Mouse (Mus musculus): ENCODE data around the gene Zdhhc14.
"Not testable (repeated sequence)": the region's sequence is repeated elsewhere in the genome, so short reads cannot be mapped to it uniquely, and the experiment has no call there.

Gene Zdhhc14

GRCm38 (mm10) chr17:5606151-5606591 lies 113.8 kb downstream of the Zdhhc14 start:
- DNase-seq (ENCODE audit: low spot score in 2 of 2), result no peak

- no peak for DNase-seq (ENCODE audit: low spot score in 2 of 2)
Measured at GRCm38 (mm10) chr17:5607352-5607751, 115.0 kb downstream of the Zdhhc14 start.

- DNase-seq (ENCODE audit: low spot score in 2 of 2), result no peak
Measured at GRCm38 (mm10) chr17:5609875-5610552, 117.7 kb downstream of the Zdhhc14 start.

DNA sequence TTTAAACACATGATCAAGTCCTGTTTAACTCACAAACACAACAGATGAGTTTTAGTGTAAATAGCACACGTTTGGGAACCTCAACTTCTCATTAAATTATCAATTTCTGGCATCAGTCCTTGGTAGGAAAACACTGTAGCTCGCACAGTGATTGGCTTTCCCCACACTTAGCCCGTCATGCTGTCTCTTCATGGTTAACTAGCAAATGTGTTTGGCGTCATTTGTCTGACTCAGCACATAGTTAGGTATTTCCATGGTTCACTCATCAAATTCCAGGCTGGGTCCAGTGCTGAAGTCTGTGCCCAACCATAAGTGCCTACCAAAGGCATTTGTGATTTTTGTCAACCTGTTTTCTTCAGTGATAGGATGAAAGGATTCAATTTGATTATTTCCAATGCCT lies 119.9 kb downstream of the Zdhhc14 start:
- no peak for DNase-seq (ENCODE audit: low spot score in 2 of 2)

- DNase-seq (ENCODE audit: low spot score in 2 of 2), result peak in 1 of 2 experiments; percentile 35
Measured at GRCm38 (mm10) chr17:5614771-5615318, 122.5 kb downstream of the Zdhhc14 start.

DNA sequence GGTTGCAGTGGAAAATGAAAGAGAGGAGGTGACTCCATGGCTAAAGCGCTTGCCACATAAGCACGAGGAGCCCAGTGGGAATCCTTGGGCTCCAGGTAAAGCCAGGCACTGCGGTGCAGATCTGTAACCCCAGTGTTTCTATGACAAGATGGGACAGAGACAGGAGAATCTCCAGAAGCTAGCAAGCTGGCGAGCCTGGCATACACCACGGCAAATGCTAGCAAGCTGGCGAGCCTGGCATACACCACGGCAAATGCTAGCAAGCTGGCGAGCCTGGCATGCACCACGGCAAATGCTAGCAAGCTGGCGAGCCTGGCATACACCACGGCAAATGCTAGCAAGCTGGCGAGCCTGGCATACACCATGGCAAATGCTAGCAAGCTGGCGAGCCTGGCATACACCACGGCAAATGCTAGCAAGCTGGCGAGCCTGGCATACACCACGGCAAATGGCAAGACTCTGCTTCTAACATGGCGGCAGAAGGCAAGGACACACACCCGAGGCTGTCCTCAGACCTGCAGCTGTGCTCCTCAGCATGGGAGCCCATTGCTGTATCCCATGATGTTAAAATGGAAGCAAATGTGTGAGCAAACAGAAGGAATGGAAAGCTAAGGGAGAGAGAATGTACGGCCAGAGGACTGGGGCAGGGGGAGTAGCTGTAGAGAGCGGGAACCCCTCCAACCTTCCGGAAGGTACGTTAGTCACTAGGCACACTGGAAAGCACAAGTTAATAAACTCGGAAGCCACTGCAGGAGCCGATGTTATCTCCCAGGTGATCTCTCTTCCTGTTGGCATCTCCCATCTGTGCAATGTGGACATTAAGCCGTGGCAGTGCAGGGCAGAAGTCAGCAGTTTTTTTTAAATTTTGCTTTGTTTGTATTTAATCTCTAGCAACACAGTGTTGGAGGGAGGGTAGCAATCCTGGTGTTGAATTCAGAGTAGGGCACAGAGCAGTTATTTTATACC lies 129.6 kb downstream of the Zdhhc14 start:
- DNase-seq (ENCODE audit: low spot score in 2 of 2), result peak; percentile 38 to 49

DNA sequence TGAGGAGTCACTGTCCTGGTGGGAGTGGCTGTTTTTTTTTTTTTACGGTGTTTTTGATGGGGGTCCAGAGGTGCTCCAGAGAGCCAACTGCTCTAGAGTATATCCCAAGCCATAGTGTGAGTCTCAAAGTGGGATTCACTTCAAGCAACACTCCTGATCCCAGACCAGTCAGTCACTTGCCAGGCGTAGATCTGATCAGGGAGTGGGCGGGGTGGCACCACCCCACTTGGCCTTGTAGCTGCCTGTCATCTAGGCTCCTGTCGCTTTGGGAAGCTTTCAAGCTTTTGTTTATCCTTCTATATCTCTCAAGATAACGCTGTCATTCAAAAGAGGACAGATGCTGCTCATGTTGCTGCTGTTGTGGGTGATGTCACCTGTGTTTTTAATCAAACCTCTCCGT lies 130.4 kb downstream of the Zdhhc14 start:
- DNase-seq (ENCODE audit: low spot score in 2 of 2), result peak; percentile 50 to 54

GRCm38 (mm10) chr17:5623181-5623580 lies 130.8 kb downstream of the Zdhhc14 start:
- DNase-seq (ENCODE audit: low spot score in 2 of 2), result peak; percentile 43 to 51

- not testable (repeated sequence) for DNase-seq (ENCODE audit: low spot score in 2 of 2)
Measured at GRCm38 (mm10) chr17:5624815-5625214, 132.5 kb downstream of the Zdhhc14 start.

DNA sequence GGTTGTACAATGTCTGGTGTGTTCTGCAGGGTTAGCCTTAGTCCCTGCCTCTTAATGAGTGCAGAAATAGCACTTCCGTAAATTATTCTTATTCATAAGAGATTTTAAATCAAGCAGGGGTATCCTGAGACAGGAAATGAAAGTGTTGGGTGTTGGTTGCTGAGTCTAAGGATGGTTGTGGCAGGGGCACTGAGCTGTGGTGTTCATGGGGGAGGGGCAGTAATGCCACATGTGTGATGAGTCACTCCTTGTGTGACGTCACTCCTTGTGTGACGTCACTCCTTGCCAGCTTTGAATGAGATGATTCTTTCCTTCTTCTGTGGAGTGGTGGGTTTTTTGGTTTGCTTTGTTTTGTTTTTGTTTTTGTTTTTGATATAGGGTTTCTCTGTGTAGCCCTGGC lies 134.0 kb downstream of the Zdhhc14 start:
- DNase-seq (ENCODE audit: low spot score in 2 of 2), result no peak

GRCm38 (mm10) chr17:5627664-5628063 lies 135.3 kb downstream of the Zdhhc14 start:
- no peak for DNase-seq (ENCODE audit: low spot score in 2 of 2)

- no peak for DNase-seq (ENCODE audit: low spot score in 2 of 2)
Measured at GRCm38 (mm10) chr17:5629651-5630050, 137.3 kb downstream of the Zdhhc14 start.

DNA sequence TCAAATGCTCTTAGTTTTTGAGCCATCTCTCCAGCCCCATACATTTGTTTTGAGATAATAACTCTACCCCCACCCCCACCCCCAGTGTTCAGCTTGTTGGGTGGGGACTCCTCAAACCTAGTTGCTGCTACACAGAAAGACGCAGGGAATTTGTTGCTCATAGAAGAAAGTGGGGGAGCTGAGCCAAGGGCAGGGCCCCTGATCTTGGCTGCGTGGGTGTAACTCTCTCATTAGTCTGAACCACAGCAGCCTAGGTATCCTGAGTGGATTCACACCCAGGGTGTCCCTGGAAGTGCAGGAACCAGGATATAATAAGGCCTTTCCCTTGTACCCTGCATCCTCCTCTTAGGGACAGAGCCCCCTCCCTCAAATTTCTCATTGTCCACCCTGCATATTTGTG lies 142.9 kb downstream of the Zdhhc14 start:
- DNase-seq (ENCODE audit: low spot score in 2 of 2), result no peak

DNA sequence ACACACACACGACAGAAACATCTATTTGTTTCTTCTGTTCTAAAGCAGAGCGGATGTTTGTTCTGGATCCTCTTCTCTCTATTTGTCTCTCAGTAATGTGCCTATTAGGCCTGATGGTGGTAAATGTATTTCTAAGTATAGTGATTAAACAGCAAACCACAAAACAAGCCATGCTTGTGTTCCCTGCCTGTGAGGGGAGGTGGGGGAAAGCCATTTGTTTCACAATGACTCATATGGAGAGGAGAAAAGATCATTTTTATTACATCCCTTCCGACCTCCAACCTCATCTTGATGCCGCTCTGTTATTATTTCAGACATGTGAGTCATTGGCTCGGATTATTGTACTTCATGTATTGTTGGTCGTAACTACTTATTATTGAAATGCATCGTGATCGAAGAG lies 149.1 kb downstream of the Zdhhc14 start:
- DNase-seq (ENCODE audit: low spot score in 2 of 2), result no peak

DNA sequence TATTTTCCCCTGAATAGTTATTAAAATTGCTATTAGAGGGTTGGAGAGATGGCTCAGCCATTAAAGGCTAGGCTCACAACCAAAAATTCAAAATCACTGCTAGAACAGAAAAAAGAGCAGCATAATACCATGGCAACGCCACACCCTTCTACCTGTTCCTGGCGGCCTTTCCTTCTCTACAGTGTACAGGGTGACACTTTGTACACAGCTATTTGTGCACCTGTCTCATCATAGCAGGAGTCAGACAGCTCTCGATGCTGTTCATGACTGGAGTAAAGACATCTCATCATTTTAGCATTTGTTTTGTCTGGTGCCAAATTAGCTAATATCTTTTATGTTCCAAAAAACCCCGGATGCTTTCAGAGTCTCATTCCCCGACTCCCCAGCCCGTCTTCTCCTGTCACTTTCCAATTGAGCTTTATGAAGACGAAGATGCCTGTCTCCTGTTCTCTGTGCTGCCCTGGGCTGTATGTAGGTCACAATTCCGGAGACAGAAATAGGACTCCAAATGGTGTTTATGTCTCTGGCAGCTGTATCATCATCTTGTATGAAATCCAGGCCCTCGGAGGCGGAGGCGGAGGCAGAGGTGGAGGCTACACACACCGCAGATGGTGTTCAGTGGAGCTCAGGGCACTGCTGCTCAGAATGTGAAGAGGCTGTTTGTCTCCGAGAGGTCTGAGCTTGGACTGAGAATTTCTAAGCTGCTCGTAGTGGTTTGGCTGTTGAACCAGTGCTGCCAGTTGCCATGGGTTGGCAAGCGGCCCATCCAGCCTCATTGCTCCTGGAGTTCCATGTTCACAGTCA lies 150.8 kb downstream of the Zdhhc14 start:
- no peak for DNase-seq (ENCODE audit: low spot score in 2 of 2)

DNA sequence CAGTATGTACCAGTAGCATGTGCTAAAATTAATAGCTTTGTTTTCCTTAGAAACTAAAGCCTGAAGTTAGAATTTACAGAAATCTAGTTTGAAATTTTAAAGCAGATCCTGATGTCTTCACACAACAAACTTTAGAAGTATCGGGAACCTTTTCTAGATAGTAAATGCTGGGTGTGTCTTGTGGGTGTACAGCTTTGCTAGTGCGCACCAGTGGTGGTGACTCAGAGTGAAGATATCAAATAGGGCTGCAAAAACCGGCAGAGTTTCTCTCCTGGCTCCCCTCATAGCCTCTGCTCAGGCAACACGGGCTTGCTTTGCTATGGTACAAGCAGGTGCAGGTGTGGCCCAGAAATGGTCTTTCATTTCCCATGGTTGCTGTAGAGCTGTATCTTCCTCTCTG lies 157.8 kb downstream of the Zdhhc14 start:
- no peak for DNase-seq (ENCODE audit: low spot score in 2 of 2)

DNA sequence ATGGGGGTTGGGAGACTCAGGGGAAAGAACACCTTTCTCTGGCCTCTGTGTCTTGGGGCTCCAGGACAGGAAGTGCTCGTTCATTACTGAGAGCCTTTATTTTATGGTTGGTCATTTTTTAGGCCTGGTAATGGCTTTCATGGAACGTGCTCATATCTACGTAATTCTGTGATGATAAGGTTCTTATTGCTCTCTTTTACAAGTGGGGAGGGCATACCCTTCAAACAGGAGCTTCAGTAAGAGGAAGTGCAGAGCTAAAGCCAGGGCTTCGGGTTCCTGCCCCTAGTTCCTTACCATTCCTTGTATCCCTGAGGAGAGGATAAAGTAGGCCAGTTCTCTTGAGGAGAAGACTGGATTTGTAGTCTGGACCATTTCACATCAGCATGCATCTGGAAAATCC lies 158.3 kb downstream of the Zdhhc14 start:
- DNase-seq (ENCODE audit: low spot score in 2 of 2), result no peak

DNA sequence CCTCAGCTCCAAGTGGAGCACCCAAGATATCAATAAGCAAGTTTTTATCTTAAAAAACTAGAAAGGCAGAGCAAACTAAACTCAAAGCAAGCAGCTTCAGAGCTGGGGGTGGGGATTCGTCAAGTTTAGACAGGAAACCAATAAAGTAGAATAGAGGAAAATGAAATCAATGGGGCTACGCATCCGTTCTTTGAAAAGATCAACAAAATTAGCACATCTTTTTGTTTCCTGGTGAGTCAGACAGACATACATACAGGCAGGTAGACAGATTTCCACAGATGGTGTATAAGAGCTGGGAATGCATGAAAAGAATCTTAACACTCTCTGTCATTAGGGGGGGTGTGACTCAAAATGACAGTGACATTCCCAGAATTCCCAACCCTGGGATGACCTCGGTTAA lies 159.2 kb downstream of the Zdhhc14 start:
- DNase-seq (ENCODE audit: low spot score in 2 of 2), result no peak

GRCm38 (mm10) chr17:5653981-5654380 lies 161.6 kb downstream of the Zdhhc14 start:
- peak in 1 of 2 experiments; percentile 9 for DNase-seq (ENCODE audit: low spot score in 2 of 2)

DNA sequence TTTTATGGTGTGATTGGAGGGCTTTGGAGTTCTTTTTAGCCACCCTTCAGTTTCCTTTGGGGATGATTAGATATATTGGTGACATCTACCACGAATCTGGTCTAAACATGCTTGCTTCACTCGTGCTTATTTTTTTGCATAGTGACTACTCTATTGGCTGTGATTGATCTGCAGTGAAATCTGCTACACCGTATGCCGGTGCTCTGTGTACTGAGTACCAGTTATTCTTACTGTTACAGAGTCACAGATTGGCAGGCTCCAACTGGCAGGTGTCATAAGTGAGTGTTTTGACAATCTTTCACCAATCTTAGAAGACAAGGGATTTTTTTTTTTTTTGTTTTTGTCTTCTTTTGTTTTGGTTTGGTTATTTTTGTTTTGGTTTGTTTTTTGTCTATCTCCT lies 163.2 kb downstream of the Zdhhc14 start:
- DNase-seq (ENCODE audit: low spot score in 2 of 2), result no peak

GRCm38 (mm10) chr17:5660317-5661080 lies 168.1 kb downstream of the Zdhhc14 start:
- no peak for DNase-seq (ENCODE audit: low spot score in 2 of 2)

Measured in urinary bladder, postnatal 36 days (tissue).